Mouse (Mus musculus) CH12.LX (cell line): ENCODE results near the gene Kif26b. TPM values are rescaled to one million over a fixed set of nuclear protein-coding genes. Genes with fewer than 3 reads are reported as not detected.

Experiments
- DNase-seq: peaks from one replicate; pipeline ENCODE4 v3.0.0-alpha.2; 2013; ENCODE audit errors: extremely low read depth
- H3K27ac ChIP-seq: 2 replicates; pipeline ENCODE4 v1.5.1; 2012; ENCODE audit warnings: low read depth, mild to moderate bottlenecking, control low read depth, moderate library complexity; ENCODE audit not compliant: insufficient read depth
- H3K27me3 ChIP-seq: replicated peaks from 2 replicates; pipeline ENCODE3; 2012; ENCODE audit warnings: inconsistent platforms
- H3K36me3 ChIP-seq, 2 experiments: replicated peaks in 1 of 2; 2 replicates each; pipeline versions ENCODE3 to v1.6.1; 2012; ENCODE audit warnings: inconsistent platforms in 1 of 2, low read length in 1 of 2, mild to moderate bottlenecking in 1 of 2, mixed read lengths in 1 of 2, moderate library complexity in 1 of 2; ENCODE audit not compliant: control insufficient read depth in 1 of 2, insufficient read depth in 1 of 2
- H3K4me1 ChIP-seq, 2 experiments: 2 replicates each; pipeline ENCODE4 v1.6.1; 2012; ENCODE audit warnings: inconsistent platforms in 1 of 2, moderate library complexity in 1 of 2; ENCODE audit not compliant: insufficient read depth in 2 of 2, control insufficient read depth in 1 of 2
- H3K4me2 ChIP-seq: 2 replicates; pipeline ENCODE4 v1.6.1; 2012; ENCODE audit warnings: low read depth, mild to moderate bottlenecking, control low read depth; ENCODE audit not compliant: poor library complexity, insufficient read depth, severe bottlenecking
- H3K4me3 ChIP-seq, 3 experiments: fragments of 150-350 bp in 1 of 3; sonication (generic) in 1 of 3; replicated peaks in 1 of 3; 2 replicates each; pipeline versions ENCODE3 to v1.5.1; 2011 to 2012; ENCODE audit warnings: low read depth in 2 of 3, low read length in 2 of 3, mild to moderate bottlenecking in 2 of 3, moderate library complexity in 2 of 3, control low read depth in 1 of 3, improper control_type of control experiment in 1 of 3, inconsistent platforms in 1 of 3, mixed read lengths in 1 of 3; ENCODE audit not compliant: poor library complexity in 1 of 3
- H3K79me2 ChIP-seq: replicated peaks from 2 replicates; pipeline ENCODE4 v1.6.1; 2012; ENCODE audit warnings: mild to moderate bottlenecking, moderate library complexity; ENCODE audit not compliant: control insufficient read depth, poor library complexity, insufficient read depth, severe bottlenecking; ENCODE audit errors: extremely low read depth
- H3K9ac ChIP-seq: 2 replicates; pipeline ENCODE4 v1.6.1; 2012; ENCODE audit warnings: low read depth, mild to moderate bottlenecking, control low read depth, moderate library complexity; ENCODE audit not compliant: insufficient read depth
- H3K9me3 ChIP-seq: replicated peaks from 2 replicates; pipeline ENCODE3; 2012; ENCODE audit warnings: low read length, inconsistent platforms, mixed read lengths
- BHLHE40 ChIP-seq: IDR thresholded peaks from 2 replicates; pipeline ENCODE4 v1.6.1; 2011; ENCODE audit warnings: mild to moderate bottlenecking, low read depth, low read length, improper control_type of control experiment
- CHD1 ChIP-seq: IDR thresholded peaks from 2 replicates; pipeline ENCODE4 v1.6.1; 2012; ENCODE audit warnings: low read depth, low read length, improper control_type of control experiment, inconsistent platforms
- CHD2 ChIP-seq: IDR thresholded peaks from 2 replicates; pipeline ENCODE4 v1.6.1; 2011; ENCODE audit warnings: low read length, improper control_type of control experiment
- CTCF ChIP-seq, 2 experiments: IDR thresholded peaks in 1 of 2; conservative IDR thresholded peaks in 1 of 2; 2 replicates each; pipeline ENCODE4 v1.5.1; 2011 to 2012; ENCODE audit warnings: low read depth in 2 of 2, low read length in 2 of 2, improper control_type of control experiment in 1 of 2, inconsistent platforms in 1 of 2, mild to moderate bottlenecking in 1 of 2, moderate library complexity in 1 of 2
- ELF1 ChIP-seq: IDR thresholded peaks from 2 replicates; pipeline ENCODE4 v1.6.1; 2014; ENCODE audit warnings: low read depth, mild to moderate bottlenecking, inconsistent platforms, low read length, improper control_type of control experiment
- EP300 ChIP-seq: IDR thresholded peaks from 2 replicates; pipeline ENCODE4 v1.6.1; 2011; ENCODE audit warnings: low read length, improper control_type of control experiment
- ETS1 ChIP-seq: conservative IDR thresholded peaks from 2 replicates; pipeline ENCODE4 v1.6.1; 2012; ENCODE audit warnings: low read depth, mild to moderate bottlenecking, inconsistent platforms, low read length, improper control_type of control experiment, moderate library complexity
- HCFC1 ChIP-seq: IDR thresholded peaks from 2 replicates; pipeline ENCODE4 v1.6.1; 2012; ENCODE audit warnings: low read depth, mild to moderate bottlenecking, inconsistent platforms, low read length, improper control_type of control experiment
- MAFK ChIP-seq: IDR thresholded peaks from 2 replicates; pipeline ENCODE4 v1.6.1; 2011; ENCODE audit warnings: low read length, improper control_type of control experiment; ENCODE audit not compliant: insufficient replicate concordance
- MEF2A ChIP-seq: IDR thresholded peaks from 2 replicates; pipeline ENCODE4 v1.6.1; 2014; ENCODE audit warnings: low read depth, mild to moderate bottlenecking, inconsistent platforms, low read length, improper control_type of control experiment, borderline replicate concordance
- MXI1 ChIP-seq: IDR thresholded peaks from 2 replicates; pipeline ENCODE4 v1.6.1; 2011; ENCODE audit warnings: mild to moderate bottlenecking, low read depth, low read length, improper control_type of control experiment
- MYC ChIP-seq: IDR thresholded peaks from 2 replicates; pipeline ENCODE4 v1.6.1; 2011; ENCODE audit warnings: low read depth, mild to moderate bottlenecking, improper control_type of control experiment, low read length
- NELFE ChIP-seq: IDR thresholded peaks from 2 replicates; pipeline ENCODE4 v1.6.1; 2011; ENCODE audit warnings: low read depth, low read length, improper control_type of control experiment
- PAX5 ChIP-seq: IDR thresholded peaks from 2 replicates; pipeline ENCODE4 v1.6.1; 2012; ENCODE audit warnings: low read length, inconsistent platforms, mixed read lengths
- POLR2A ChIP-seq: IDR thresholded peaks from 2 replicates; pipeline ENCODE4 v1.6.1; 2011; ENCODE audit warnings: low read depth, mild to moderate bottlenecking, improper control_type of control experiment, low read length
- RAD21 ChIP-seq: IDR thresholded peaks from 2 replicates; pipeline ENCODE4 v1.6.1; 2011; ENCODE audit warnings: low read depth, mild to moderate bottlenecking, low read length, improper control_type of control experiment, moderate library complexity
- SMC3 ChIP-seq: IDR thresholded peaks from 2 replicates; pipeline ENCODE4 v1.6.1; 2011; ENCODE audit warnings: low read depth, low read length, improper control_type of control experiment
- TBP ChIP-seq: conservative IDR thresholded peaks from 2 replicates; pipeline ENCODE4 v1.6.1; 2011; ENCODE audit warnings: low read depth, low read length, improper control_type of control experiment
- TCF12 ChIP-seq: IDR thresholded peaks from 2 replicates; pipeline ENCODE4 v1.6.1; 2014; ENCODE audit warnings: low read depth, mild to moderate bottlenecking, inconsistent platforms, low read length, improper control_type of control experiment
- UBTF ChIP-seq: IDR thresholded peaks from 2 replicates; pipeline ENCODE4 v1.6.1; 2012; ENCODE audit warnings: low read depth, mild to moderate bottlenecking, inconsistent platforms, low read length, improper control_type of control experiment, moderate library complexity
- ZKSCAN1 ChIP-seq: IDR thresholded peaks from 2 replicates; pipeline ENCODE4 v1.6.1; 2012; ENCODE audit warnings: low read depth, inconsistent platforms, low read length, improper control_type of control experiment, borderline replicate concordance
- ZNF384 ChIP-seq: IDR thresholded peaks from 2 replicates; pipeline ENCODE4 v1.6.1; 2012; ENCODE audit warnings: low read depth, low read length, improper control_type of control experiment, inconsistent platforms
- dilution Hi-C: fragments of 300-500 bp; cut with MboI; formaldehyde crosslinking; loops from 2 replicates; pipeline ENCODE4 v1.14.3; 2020; ENCODE audit warnings: low sequenced_read_pairs; ENCODE audit not compliant: extremely low pct_unique_long_range_greater_than_20kb, extremely low pct_ligation_motif_present
- in situ Hi-C: fragments of 300-500 bp; cut with MboI; formaldehyde crosslinking; loops from 3 replicates; pipeline ENCODE4 v1.14.3; 2019; ENCODE audit warnings: low sequenced_read_pairs, low pct_ligation_motif_present, low pct_unique_long_range_greater_than_20kb, mixed read lengths
- polyA plus RNA-seq: library from polyadenylated mRNA; unstranded; fragments of >175 nt; gene quantifications from 2 replicates; pipeline ENCODE4 v1.2.1, GENCODE M21; 2012; ENCODE audit warnings: low read depth; ENCODE audit not compliant: insufficient read length
- total RNA-seq, 2 experiments: library from RNA; depleted of rRNA; stranded (reverse); fragments of 300-350 nt in 1 of 2; fragments of >200 nt in 1 of 2; gene quantifications; 2 replicates each; pipeline ENCODE4 v1.2.3; 2012 to 2014

The Kif26b gene
- total and polyA plus RNA-seq, 3 experiments: 0.09 TPM; not detected in 2

DNA sequence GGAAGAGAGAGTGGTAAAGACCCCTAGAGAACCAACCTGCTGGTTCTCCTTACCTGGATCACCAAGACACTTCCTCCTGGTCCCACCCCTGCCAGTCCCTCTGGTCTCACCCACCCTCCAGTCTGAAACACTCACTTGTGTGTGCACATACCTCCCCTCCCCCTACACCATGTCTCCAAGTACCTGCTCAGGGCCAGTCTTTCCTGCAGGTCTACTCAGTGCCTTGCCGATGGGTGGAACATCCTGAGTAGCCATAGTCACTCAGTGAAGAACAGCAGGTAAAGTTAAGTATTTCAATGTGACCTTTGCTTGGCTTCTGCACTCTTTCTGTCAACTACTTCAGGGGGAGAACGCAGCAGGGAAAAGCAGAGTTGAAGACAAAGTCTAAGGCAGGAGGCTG, 268.5 kb downstream of the Kif26b start:
- Histone ChIP-seq H3K4me1 (no peaks in the 10 kb centered on the region), H3K36me3 (no peaks in the 10 kb centered on the region), H3K4me2 (no peak overlapping the region), H3K79me2 (no peaks in the 10 kb centered on the region), H3K4me3 (no peak overlapping the region), H3K9ac (no peak overlapping the region), H3K27ac (no peak overlapping the region), H3K9me3 (no peaks in the 10 kb centered on the region), H3K27me3 (no peaks in the 10 kb centered on the region)
- in situ Hi-C loops: no loop called here
- TF ChIP-seq MEF2A (no peak), CTCF (conservative IDR thresholded peaks at IDR 0.05 in 1 of 2, IDR thresholded peaks at IDR 0.05 in 1 of 2; ENCODE audit: low read depth in 2 of 2, low read length in 2 of 2) (no peak), MYC (no peak), RAD21 (no peak), ELF1 (no peak), CHD1 (no peak), MXI1 (no peak), POLR2A (no peak), PAX5 (no peak), MAFK (no peak), NELFE (no peak), UBTF (no peak), EP300 (no peak), ZNF384 (no peak), TCF12 (no peak), ETS1 (no peak)
- dilution Hi-C loops: no loop called here
- DNase-seq: no peak

DNA sequence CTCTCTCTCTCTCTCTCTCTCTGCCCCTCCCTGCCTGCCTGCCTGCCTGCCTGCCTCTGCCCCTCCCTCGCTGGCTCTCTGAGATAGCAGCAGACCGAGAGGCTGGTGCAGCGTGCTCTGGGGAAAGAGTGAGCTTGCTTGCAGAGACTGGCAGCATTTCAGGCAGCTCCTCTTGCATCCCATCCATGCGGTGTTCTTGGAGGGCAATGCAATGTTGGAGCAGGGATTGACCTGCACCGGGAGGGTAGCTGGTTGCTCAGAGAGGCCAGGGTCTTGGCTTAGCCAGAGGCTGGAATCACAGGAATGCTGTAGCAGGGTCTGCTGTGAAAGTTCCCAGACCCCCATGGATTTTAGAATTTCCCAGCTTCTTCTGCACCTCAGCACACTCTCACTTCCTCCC, 269.4 kb downstream of the Kif26b start:
- H3K9ac ChIP-seq: no peak overlapping the region
- no peaks in the 10 kb centered on the region for H3K79me2 ChIP-seq
- TF ChIP-seq EP300: no peak
- no peak for TF ChIP-seq PAX5
- TF ChIP-seq HCFC1: no peak
- TF ChIP-seq RAD21: no peak
- TF ChIP-seq TBP: no peak
- no peak for TF ChIP-seq UBTF
- no peak for TF ChIP-seq CHD2
- TF ChIP-seq ZKSCAN1: no peak
- no peak for TF ChIP-seq BHLHE40
- no peak for TF ChIP-seq POLR2A
- TF ChIP-seq ELF1: no peak
- no peak for TF ChIP-seq NELFE
- TF ChIP-seq SMC3: no peak
- TF ChIP-seq MYC: no peak
- no peak overlapping the region for H3K4me2 ChIP-seq
- no peaks in the 10 kb centered on the region for H3K9me3 ChIP-seq
- DNase-seq: no peak
- H3K27me3 ChIP-seq: no peaks in the 10 kb centered on the region
- no peak overlapping the region for H3K4me3 ChIP-seq
- H3K4me1 ChIP-seq: no peaks in the 10 kb centered on the region
- in situ Hi-C loops: no loop called here
- dilution Hi-C loops: no loop called here
- H3K27ac ChIP-seq: no peak overlapping the region; the same call in 1 of the 2 replicates
- H3K36me3 ChIP-seq: no peaks in the 10 kb centered on the region
